Mouse (Mus musculus) C2C12 (cell line): Measurements from ENCODE around the gene RPS10-NUDT3.

Experiments
- CTCF ChIP-seq: IDR thresholded peaks from one replicate; pipeline ENCODE4 v1.5.1; 2011; ENCODE audit not compliant: control insufficient read depth, insufficient read depth, insufficient read length
- MAX ChIP-seq: IDR thresholded peaks from one replicate; pipeline ENCODE4 v1.6.1; 2011; ENCODE audit warnings: mild to moderate bottlenecking, control low read depth
- MYOD1 ChIP-seq: IDR thresholded peaks from one replicate; pipeline ENCODE4 v1.6.1; 2011; ENCODE audit warnings: low read depth; ENCODE audit not compliant: control insufficient read depth, insufficient read length

GRCm38 (mm10) chr17:27652046-27652790 lies 17.2 kb upstream of the RPS10-NUDT3 start:
- TF ChIP-seq CTCF (no peak), MAX (no peak), MYOD1 (no peak)
